Mouse (Mus musculus): ENCODE measurements around the gene Hmcn1.

- TF ChIP-seq CTCF (IDR thresholded peaks at IDR 0.05; ENCODE audit: extremely low read depth, insufficient read length, insufficient replicate concordance, low read depth, low read length) (no peak), POLR2A (IDR thresholded peaks at IDR 0.05; ENCODE audit: low read depth, low read length) (no peak)
These were observed 14.5 kb upstream of the Hmcn1 start for GRCm38 (mm10) chr1:151007747-151008146.

Data from small intestine, adult 2 months (tissue).